Mouse (Mus musculus): ENCODE measurements at regions not wholly inside any gene's neighbourhood (a gene's known extent, or its start where the extent isn't known, plus 50 kb on each side); places are given as distances from the start of the nearest gene placed in this dataset.

DNA sequence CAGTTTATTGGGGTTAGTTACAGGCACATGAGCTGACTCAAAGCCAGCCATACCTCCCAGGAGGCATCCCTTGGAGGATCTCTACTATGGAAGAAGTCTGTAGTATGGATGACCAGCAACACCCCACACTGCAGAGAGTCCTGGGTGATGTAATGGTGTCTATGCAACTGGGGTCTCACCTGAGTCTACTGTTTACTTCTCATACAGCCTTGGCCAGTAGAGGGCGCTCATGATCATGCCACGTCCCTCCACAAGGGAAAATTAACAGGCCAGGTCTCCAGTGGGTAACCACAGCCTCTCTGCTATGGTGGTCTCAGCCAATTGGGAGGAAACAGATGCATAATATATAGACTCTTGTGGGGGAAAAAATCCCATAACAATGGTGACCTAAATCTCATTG lies 111.7 kb downstream of the Cdh26 start:
- DNase-seq, result peak; percentile 18 to 27

DNA sequence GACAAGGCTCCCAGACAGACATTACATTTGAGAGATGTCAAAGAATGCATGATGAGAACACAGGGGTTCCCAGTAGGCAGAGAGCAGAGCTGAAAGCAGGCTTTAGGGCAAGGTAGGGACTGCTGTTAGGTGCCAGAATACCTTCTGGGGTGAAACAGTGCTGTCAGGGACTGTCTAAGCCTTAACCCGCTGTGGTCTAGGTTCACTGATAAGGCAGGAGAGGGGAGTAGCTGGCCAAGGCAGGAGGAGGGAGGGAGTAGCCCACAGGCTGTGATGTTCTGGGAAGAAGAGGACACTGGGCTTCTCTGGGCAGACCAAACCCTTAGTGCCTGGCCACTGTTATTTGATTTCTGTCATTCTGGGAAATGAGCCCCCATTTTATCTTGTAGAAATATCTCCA lies 114.1 kb downstream of the Cdh26 start:
- no peak for DNase-seq

DNA sequence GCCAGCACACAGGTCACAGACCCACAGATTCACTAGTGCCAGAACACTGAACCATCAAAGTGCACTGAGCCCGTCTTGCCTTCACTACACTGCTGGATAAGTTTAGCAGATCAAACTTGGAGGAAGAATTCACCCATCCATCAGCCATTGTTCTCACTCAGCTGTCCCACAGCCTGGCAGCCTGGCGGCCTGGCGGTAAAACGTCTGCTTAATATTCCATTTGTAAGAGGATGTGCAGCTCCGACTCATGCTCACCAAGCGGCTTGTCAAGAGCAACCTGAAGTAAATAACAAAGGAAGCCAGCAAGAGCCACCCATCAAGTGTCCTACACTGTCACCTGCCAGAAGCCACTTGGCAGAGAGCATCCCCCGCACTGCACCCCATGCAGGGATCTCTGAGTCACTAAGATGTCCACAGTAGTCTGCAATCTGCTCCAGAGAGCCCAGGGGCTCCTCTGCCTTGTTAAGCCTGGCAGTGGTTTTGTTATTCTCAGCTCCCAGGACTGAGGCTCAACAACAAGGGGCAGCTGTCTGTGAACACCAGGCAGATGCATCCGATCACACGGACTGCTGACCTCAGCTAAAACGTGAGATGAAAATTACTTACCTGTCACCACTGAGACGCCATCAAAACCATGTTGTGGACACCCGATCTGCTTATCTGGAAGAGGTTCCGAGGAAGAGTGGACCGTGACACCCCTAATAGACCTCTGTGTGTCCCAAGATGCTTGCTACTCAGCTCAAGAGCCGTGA lies 115.4 kb downstream of the Cdh26 start:
- no peak for DNase-seq

DNA sequence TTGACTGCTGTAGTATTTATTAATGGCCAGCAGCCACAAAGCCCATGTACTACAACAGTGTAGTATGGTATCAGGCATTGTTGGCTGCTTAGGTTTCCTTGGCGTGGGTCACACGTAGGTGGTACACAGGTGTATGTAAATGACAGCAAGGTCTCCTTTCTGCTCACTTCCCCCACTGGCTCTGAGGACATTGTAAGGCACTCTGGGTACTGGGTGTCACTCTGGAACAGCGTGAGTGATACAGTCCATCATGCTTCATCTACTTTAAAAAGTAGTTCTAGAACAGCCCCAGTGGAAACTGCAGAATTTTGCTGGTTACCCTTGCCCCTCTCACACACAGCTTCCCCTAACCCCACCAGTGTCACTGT lies 116.0 kb downstream of the Cdh26 start:
- no peak for DNase-seq

DNA sequence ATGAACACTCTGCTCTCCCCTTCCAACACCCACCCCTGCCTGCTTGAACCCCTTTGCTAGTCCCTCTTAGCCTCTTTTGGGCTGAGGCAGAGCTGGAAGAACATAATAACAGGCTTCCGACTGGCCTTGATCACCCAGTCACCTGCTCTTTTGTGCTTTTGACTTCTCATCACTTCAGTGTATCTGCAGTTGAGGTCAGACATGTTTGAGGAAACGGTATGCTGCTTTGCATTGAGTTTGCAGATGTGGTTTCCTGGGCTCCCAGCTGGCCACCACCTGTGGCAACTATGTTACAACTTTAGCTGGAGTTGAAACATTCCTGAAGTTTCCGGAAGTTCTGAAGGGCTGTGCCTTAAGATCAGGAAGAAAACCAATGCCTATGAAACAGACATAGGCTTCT lies 116.6 kb downstream of the Cdh26 start:
- no peak for DNase-seq

DNA sequence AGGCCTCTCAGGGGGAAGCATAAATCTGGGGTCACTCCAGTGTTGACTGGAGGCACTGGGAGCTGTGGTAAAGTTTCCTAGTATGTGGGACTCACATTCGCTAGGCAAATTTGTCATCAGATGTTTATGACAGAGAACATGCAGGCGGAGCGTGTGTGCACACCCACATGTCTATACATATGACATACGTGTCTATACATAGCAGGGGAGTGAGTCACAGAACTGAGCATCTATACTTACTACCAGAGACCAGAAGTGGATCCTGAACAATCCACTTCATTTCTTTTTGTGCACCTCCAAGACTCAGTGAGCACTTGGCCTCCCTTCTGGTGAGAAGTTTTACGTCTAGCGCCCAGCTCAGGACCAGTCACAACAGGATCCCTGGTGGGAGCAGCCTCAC lies 118.6 kb downstream of the Cdh26 start:
- DNase-seq, result no peak

DNA sequence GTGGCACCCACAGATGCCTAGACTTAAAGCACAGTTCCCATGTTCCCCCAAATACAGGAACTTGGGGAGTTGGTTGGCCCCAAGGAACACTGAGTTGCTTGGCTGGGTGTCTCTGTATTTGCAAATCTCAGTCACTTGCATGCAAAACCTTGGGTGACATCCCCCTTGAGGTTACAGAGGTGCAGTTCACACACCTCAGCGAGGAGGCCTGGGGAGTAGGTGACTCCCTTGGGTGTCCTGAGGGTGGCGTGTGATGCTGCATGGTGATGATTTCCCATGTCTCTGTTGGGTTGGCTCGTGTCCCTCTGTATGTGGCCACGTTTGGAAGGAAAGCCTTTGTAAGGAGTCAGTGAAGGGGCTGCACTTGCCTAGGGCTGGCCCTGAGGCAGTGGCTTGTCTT lies 123.4 kb downstream of the Cdh26 start:
- DNase-seq, result no peak

DNA sequence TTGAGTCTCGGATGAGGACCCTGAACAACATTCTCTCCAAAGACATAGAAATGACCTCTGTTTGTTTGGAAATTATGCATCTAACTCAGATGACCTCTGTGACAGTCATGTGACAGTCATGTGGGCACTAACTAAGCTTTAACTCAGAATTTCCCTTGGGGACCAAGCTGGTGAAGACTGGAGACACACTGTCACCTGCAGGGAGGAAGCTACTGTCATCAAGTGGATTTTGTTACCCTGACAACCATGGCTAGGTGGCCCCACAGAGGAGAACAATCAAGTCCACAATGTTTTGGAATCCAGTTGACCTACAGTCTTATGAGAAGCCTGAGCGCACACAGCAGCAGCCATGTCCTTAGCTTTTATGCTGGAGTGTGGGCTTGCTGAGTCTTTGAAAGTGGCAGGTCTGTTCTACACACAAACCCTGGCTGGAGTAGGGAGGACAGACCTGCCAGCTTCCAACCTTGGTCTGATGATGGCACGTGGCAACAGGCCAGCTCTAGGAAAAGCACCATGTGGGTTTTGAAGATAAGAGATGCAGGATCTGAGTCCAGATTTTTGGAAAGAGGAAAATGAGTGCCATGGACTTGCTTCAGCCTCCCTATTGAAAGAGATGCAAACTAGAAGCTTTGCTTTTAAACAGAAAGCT lies 125.5 kb downstream of the Cdh26 start:
- DNase-seq, result no peak

DNA sequence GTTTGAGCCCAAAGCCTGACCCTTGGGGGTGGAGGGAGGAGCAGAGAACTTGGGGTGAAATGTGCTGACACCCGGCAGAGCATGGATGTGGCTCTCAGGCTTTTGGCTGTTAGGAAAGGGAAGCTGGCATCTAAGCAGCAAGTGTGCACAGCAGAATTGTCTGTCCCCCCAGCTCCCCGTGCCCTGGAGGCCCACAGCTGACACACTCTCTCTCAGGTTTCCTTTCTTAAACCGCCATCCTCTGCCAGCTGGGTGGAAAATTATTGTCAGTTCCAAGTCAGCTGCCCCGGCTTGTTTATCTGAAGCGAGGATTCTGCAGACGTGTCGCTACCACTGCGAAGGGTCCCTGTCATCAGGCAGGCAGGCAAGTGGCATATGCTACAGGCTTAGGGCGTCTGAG lies 127.6 kb downstream of the Cdh26 start:
- no peak for DNase-seq

DNA sequence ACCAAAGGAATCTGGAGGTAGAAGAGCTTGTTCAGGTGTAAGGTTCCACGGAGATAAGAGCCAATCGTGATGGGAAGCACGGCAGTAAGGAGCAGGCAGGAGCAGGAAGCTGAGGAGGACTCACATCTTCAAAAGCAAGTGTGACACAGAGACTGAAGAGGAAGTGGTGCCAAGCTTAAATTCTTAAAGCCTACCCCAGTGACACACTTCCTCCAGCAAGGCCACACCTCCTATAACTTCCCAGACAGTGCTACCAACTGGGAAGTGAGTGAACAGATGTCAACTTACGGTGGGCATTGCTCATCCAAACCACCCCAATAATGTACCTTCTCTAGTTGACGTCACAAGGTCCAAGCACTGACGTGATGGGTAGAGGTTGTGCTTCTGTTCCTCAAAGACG lies 133.0 kb downstream of the Cdh26 start:
- no peak for DNase-seq

DNA sequence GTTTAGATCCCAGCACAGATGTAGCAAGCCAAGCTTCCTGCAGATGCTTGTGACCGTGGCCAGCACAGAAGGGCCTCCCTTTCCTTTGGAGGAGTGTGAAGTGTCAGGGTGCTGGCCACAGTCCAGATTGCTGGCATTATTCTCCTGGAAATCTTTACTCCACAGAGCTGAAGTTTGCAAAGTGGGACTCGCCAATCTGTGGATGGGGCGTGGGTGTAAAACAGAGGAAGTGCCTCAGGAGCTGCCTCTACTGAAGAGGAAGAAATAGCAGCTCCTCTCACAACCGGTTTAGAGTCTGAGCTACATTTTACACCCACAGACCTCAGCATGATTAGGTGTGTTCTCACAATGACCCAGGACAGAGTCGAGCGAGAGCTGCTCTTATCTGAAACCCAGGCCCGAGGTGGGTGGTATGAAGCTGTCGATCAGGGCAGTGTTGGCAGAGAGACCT lies 135.1 kb downstream of the Cdh26 start:
- DNase-seq, result peak; percentile 29 to 37

DNA sequence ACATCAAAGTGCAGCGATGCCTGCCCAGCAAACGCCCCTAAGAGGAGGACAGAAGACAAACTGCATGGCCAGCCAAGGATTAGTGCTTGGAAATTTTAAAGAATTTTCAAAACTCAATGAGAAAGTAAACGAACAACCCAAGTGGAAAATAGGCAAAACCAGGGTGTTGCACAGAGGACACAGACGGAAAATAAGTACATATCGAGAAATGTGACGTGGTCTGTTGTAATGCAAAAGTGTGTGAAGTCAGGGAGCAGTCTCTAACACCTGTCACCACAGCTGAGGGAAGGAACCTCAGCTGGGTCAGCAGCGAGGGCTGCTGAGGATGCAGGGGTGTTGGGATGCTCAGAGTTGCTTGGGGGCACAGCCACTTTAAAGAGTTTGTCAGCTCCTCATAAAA lies 137.2 kb downstream of the Cdh26 start:
- DNase-seq, result no peak

DNA sequence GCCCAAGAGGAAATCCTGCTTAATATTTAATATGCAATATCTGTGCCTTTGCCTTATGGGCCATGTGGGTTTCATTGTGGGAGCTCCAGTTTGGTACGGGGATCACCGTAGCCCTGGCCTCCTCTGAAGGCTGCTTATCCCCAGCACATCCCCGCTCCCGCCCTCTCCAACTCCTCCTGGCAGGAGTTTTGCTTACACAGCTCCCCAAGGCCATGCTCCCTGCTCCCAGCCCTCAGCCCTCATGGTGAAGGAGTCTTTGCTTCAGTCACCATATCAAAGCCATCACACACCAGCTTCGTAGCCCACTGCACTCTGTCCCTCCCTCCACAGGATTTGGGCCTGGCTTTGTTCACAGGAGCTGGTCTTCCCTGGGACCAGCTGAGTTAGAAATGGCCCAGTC lies 142.0 kb downstream of the Cdh26 start:
- DNase-seq, result no peak

DNA sequence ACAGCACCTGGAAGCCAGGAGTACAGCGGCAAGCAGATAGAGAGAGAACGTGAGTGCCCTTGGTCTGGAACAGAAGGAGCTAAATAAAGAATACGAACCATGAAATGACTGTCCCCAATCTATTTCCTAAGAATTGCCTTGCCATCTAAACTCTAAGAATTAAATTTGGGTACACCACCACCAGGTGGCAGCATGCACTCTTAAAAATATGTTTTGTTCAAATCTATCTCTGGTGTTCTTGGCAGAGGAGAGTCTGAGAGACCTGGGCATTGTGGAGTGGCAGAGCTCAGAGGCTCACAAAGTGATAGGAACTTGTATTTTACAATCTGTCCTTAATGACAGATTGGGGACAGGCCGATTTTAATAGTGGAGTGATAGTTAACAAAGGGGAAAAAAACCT lies 144.5 kb downstream of the Cdh26 start:
- peak; percentile 36 to 70 for DNase-seq

DNA sequence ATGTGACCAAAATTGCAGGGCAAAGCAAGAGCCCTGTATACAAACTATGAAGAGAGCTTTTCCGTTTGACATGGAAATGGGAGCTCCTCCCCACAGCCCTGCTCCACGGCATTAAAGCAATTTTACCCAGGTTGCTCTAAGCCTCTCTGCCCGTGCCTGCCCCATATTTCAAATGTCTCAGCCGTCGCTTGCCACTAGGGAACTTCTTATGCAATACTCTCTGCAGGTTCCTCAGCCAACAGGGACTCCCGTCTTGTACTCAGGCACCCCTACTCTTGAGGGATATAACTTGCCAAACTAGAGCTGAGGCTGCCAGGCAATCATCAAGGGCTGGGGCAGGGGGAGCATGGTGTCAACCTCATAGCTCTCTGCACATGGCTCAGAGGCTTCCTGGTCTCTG lies 145.1 kb downstream of the Cdh26 start:
- DNase-seq, result no peak

DNA sequence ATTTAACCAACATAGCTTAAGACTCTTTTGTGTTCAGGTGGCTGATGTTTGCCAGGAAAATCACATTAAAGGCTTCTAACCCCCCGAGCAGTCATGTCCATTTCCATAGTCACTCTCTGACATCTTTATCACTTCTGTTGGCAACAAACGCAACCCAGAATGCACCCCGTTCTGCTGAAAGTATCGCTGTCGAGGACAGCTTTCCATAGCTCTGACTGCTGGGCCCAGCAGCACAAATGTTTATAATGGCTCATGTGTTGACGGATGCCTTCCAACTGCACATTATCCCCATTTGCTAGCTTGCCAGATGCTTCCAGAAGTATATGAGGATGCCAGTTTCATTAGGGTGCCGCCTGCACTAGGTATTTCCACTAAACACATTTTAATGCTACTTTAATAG lies 145.7 kb downstream of the Cdh26 start:
- DNase-seq, result no peak

DNA sequence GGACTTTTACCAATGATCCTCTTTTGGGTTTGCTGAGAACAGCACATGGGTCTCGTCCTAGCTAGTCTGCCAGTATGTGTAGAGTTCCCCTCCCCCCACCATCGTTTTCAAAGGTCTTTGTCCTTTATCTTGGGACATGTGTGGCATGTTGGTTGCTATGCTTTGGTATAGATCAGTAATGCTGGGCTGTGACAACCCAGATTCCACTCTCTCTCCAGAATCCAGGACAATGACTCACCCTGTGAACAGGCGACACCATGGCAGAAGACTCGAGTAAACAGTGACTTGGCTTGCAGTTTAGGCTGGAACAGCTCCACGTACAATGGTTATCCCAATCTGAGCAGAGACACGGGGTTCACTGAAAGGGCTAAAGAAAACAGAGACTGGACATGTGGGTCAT lies 149.2 kb downstream of the Cdh26 start:
- DNase-seq, result no peak

DNA sequence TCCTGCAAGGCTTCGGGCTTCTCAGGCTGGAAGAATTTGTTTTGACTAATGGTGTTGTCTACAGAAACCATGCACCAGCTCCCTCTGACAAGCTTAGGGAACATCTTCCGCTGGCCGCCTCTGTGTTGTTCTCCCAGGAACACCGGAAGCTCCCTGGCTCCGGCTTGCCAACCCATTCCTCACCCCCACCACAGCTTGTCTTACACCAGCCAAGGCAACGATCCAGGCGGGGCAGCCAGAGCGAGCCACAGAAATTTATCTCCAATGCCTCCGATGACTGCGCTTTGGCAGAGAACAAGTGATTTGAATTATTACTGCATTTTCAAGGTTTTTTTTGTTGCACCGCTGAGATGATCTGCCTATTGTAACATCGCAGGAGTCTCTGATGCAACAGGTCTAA lies 151.0 kb downstream of the Cdh26 start:
- peak in 1 of 2 experiments; percentile 22 for DNase-seq

DNA sequence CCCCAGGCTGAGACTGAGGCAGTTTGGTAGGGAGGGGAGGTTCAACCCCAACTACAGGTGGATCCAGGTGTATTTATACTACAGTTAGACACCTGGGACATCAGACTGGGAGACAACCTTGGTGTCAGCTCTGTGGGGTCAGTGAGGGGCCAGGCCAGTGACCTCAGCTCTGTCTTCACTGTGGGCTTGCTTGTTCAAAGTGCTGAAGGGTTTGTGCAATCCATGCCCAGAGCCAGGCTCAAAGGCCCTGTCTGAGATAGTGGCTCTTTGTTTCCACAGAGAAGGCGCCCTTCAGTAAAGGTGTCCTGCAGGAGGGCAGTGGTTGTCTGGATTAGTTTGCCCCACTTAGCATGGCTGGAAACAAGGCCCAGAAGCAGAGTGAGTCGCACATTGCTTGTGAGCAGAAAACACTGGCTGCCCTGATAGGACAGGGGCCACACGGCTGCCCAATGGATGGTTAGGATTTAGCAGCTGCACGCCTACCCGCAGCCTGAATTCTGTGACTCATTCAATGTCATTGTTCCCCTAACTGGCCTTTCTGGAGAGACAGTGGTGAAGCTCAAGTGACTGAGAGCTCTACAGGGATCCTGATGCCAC lies 154.7 kb downstream of the Cdh26 start:
- no peak for DNase-seq

DNA sequence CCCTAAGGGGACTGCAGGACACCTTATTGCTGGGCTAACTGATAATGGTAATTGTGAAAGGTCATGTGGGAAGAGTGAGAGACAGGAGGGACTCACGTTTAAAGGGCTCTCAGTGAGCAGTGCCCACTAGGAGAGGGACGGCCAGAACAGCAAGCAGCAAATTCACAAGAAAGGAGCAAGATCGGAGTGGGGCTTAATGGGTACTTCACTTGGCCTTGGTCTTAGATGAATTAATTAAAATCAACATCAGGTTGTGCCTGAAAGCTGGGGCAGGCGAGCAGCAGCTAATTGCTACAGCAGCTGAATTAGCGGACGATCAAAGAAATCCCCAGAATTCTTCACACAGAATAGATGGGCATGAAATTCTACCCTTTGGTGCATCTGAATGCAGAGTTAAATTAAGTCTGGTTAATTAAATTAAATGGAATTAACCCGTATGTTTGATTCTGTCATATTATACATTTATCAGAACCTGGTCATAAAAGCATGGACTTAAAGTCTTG lies 156.9 kb downstream of the Cdh26 start:
- no peak for DNase-seq

DNA sequence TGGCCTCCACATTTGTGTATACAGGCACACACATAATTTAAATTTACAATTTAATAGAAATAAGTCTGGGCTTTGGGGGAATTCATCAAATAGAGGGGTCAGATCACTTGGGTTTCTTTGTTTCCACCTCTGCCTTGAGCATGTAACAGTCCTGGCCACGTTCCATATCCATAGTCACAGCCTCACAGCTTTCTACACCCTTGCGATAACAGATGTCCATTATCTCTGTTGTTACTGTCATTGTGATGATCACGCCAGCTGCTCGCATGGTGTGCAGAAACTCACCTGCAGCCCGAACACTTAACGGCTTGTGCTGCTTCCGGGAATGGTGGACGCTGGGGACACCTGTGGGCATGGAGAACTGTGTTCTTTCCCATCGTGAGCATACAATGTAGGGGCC lies 163.4 kb downstream of the Cdh26 start:
- no peak for DNase-seq

DNA sequence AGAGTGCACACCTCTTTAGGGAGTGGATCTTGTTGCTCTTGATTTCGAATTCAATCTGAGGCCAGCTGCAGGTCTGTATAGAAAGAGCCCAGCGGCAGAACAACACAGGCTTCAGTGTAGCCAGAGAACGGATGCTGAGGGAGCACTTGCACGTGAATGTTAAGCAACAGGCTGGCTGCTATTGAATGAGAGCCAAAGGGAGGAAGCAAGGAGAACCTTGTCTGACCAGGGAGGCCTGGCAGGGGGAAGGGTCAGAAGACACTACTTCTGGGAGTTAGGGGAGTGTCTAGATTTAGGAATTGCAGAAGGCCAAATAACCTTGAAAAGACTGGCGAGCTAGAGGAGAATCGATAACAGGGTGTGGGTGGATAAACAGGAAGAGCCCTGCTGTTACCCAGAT lies 163.8 kb downstream of the Cdh26 start:
- no peak for DNase-seq

DNA sequence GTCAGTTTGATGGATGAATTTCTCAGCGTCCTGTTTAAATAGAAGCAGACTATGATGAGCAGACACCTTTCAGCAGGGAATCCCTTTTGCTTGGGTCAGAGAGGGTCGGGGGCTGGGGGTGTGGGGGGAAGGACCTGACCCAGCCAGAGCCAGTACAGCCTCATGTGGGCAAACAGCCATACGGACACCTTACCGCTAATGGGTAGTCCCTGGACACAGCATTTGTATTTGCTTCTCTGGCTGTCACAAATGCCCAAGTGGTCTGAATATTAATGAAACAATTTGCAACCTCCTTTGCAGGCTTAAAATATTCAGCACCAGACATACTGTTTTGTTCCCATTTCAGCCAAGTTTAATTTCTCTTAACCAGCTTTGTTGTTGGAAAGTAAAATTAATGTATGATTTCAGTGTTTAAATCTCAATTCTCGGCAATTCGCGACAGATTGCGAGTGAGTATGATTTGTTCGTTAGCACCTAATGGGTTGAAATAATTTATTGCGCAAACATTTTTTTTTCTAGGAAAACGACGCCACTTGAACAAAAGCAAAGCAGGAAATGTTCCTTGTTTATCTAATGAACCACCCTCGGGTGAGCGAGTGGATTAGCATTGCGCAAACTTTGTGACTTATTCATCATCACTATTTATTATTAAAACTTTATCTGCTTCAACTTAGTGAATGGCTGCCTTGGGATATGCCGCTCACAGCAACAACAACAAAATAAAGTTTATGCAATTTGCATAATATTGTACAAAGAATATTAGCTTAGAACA lies 166.2 kb downstream of the Cdh26 start:
- no peak for DNase-seq

Data from layer of hippocampus, postnatal 36 days (tissue).